Mouse (Mus musculus) forebrain, embryonic 16.5 days (tissue): ENCODE measurements around the gene Gm10778. TPM values are rescaled to one million over a fixed set of nuclear protein-coding genes. Genes with fewer than 3 reads are reported as not detected.
"Not testable (repeated sequence)": the region's sequence is repeated elsewhere in the genome, so short reads cannot be mapped to it uniquely, and the experiment has no call there.

Experiments
- ATAC-seq: fragments of 200-750 bp; cut with Nextera tagmentation; 2 replicates; pipeline ENCODE4 v1.8.0; 2017; ENCODE audit warnings: mild to moderate bottlenecking, moderate library complexity
- H3K27ac ChIP-seq: fragments of 300-500 bp; sonication (generic); 2 replicates; pipeline ENCODE4 v1.5.1; 2014; ENCODE audit warnings: low read length, control low read depth
- H3K27me3 ChIP-seq: fragments of 300-500 bp; sonication (generic); replicated peaks from 2 replicates; pipeline ENCODE4 v1.6.1; 2014; ENCODE audit warnings: low read length; ENCODE audit not compliant: control insufficient read depth, insufficient read depth
- H3K36me3 ChIP-seq: fragments of 300-500 bp; sonication (generic); 2 replicates; pipeline ENCODE4 v1.6.1; 2014; ENCODE audit not compliant: control insufficient read depth, insufficient read depth
- H3K4me1 ChIP-seq: fragments of 300-500 bp; sonication (generic); replicated peaks from 2 replicates; pipeline ENCODE4 v1.6.1; 2014; ENCODE audit warnings: low read length; ENCODE audit not compliant: control insufficient read depth, insufficient read depth
- H3K4me2 ChIP-seq: fragments of 300-500 bp; sonication (generic); 2 replicates; pipeline ENCODE4 v1.6.1; 2014; ENCODE audit warnings: mild to moderate bottlenecking, low read length, control low read depth
- H3K4me3 ChIP-seq: fragments of 300-500 bp; sonication (generic); replicated peaks from 2 replicates; pipeline ENCODE4 v1.5.1; 2014; ENCODE audit warnings: mild to moderate bottlenecking, low read length, control low read depth
- H3K9ac ChIP-seq: fragments of 300-500 bp; sonication (generic); replicated peaks from 2 replicates; pipeline ENCODE4 v1.6.1; 2014; ENCODE audit warnings: low read depth, low read length, control low read depth
- H3K9me3 ChIP-seq: fragments of 300-500 bp; sonication (generic); 2 replicates; pipeline ENCODE4 v1.6.1; 2016; ENCODE audit warnings: low read length; ENCODE audit not compliant: control insufficient read depth
- WGBS: fragments of 180-500 bp; shearing (Covaris S2); extraction: QIAGEN DNeasy Blood & Tissue Kit; methylation state at CpG from one replicate; pipeline ENCODE4 v1.1.7; 2014; 5-methylcytosine and 5-hydroxymethylcytosine counted together
- polyA plus RNA-seq: library from polyadenylated mRNA; unstranded; fragments of >200 nt; fragmentation: Nextera tagmentation; extraction: Ambion mirVana; gene quantifications from 2 replicates; pipeline ENCODE4 v1.2.1, GENCODE M21; 2015

The Gm10778 gene
- polyA plus RNA-seq, 1 experiment from 2014 or later: 6.6 TPM

- no peaks in the 10 kb centered on the region for H3K27me3 ChIP-seq
- H3K9ac ChIP-seq: peak within 1 kb of the TSS; percentile 89
- H3K9me3 ChIP-seq: no peaks in the 10 kb centered on the region
- H3K4me3 ChIP-seq: peak within 1 kb of the TSS; percentile 88
- H3K36me3 ChIP-seq: peaks cover 8% of the 10 kb centered on the region
- 4% methylated on average over 40 of the region's 40 CpGs for WGBS
- H3K4me2 ChIP-seq: peak within 1 kb of the TSS; percentile 91
- peak within 1 kb of the TSS; percentile 91 for H3K27ac ChIP-seq
- peak; percentile 91 for ATAC-seq
- peaks cover 18% of the 10 kb centered on the region for H3K4me1 ChIP-seq
Measured at GRCm38 (mm10) chr10:81626994-81627835, 21.6 kb upstream of the Gm10778 start, which contains the start of gene Sirt6. Sirt6 (minus strand) TSS chr10:81627797.

GRCm38 (mm10) chr10:81627836-81628220, 21.0 kb upstream of the Gm10778 start:
- peak overlapping the region; percentile 91 for H3K4me2 ChIP-seq
- peaks cover 18% of the 10 kb centered on the region for H3K4me1 ChIP-seq
- no peaks in the 10 kb centered on the region for H3K9me3 ChIP-seq
- peaks cover 4% of the 10 kb centered on the region; the same call in 1 of the 2 replicates for H3K36me3 ChIP-seq
- peak overlapping the region; percentile 91 for H3K27ac ChIP-seq
- H3K9ac ChIP-seq: peak overlapping the region; percentile 89
- ATAC-seq: peak; percentile 39
- no peaks in the 10 kb centered on the region for H3K27me3 ChIP-seq
- 62% methylated on average over 7 of the region's 7 CpGs for WGBS
- H3K4me3 ChIP-seq: peak overlapping the region; percentile 88

GRCm38 (mm10) chr10:81628390-81628789, 20.5 kb upstream of the Gm10778 start, which contains the start of gene Ankrd24:
Ankrd24 (plus strand) TSS chr10:81628540.
- ATAC-seq: peak; percentile 0; the same call in 1 of the 2 replicates
- H3K27me3 ChIP-seq: no peaks in the 10 kb centered on the region

GRCm38 (mm10) chr10:81633253-81634099, 15.4 kb upstream of the Gm10778 start:
- Histone ChIP-seq H3K36me3 (no peaks in the 10 kb centered on the region), H3K4me2 (peak overlapping the region; percentile 60), H3K9ac (peak overlapping the region; percentile 56), H3K4me3 (peak overlapping the region; percentile 44), H3K9me3 (no peaks in the 10 kb centered on the region), H3K4me1 (peaks cover 6% of the 10 kb centered on the region; the same call in 1 of the 2 replicates), H3K27ac (no peak overlapping the region), H3K27me3 (no peaks in the 10 kb centered on the region)
- 3% methylated on average over 37 of the region's 37 CpGs for WGBS
- peak; percentile 90 for ATAC-seq

More at GRCm38 (mm10) chr10:81628390-81628789, 20.5 kb upstream of the Gm10778 start, which contains the start of gene Ankrd24:
- H3K9ac ChIP-seq: peak within 1 kb of the TSS; percentile 89
- H3K36me3 ChIP-seq: peaks cover 4% of the 10 kb centered on the region; the same call in 1 of the 2 replicates
- no peaks in the 10 kb centered on the region for H3K9me3 ChIP-seq
- H3K4me3 ChIP-seq: peak within 1 kb of the TSS; percentile 88
- H3K27ac ChIP-seq: peak within 1 kb of the TSS; percentile 91
- peaks cover 19% of the 10 kb centered on the region for H3K4me1 ChIP-seq
- 88% methylated on average over 16 of the region's 16 CpGs for WGBS
- H3K4me2 ChIP-seq: peak within 1 kb of the TSS; percentile 91

- WGBS: 12% methylated on average over 8 of the region's 8 CpGs
- Histone ChIP-seq H3K4me2 (no peak overlapping the region), H3K4me1 (peaks cover 8% of the 10 kb centered on the region), H3K27ac (no peak overlapping the region), H3K9me3 (no peaks in the 10 kb centered on the region), H3K4me3 (no peak overlapping the region), H3K9ac (no peak overlapping the region), H3K36me3 (no peaks in the 10 kb centered on the region), H3K27me3 (no peaks in the 10 kb centered on the region)
- no peak for ATAC-seq
Measured at GRCm38 (mm10) chr10:81636338-81636737, 12.5 kb upstream of the Gm10778 start.

GRCm38 (mm10) chr10:81638101-81638500, 10.8 kb upstream of the Gm10778 start:
- Histone ChIP-seq H3K9ac (no peak overlapping the region), H3K9me3 (no peaks in the 10 kb centered on the region), H3K27ac (no peak overlapping the region), H3K4me1 (peaks cover 26% of the 10 kb centered on the region), H3K4me3 (no peak overlapping the region), H3K27me3 (no peaks in the 10 kb centered on the region), H3K36me3 (no peaks in the 10 kb centered on the region), H3K4me2 (no peak overlapping the region)
- no peak for ATAC-seq
- WGBS: 80% methylated on average over 6 of the region's 6 CpGs

GRCm38 (mm10) chr10:81640825-81641224, 8.0 kb upstream of the Gm10778 start:
- not testable (repeated sequence) for H3K27ac ChIP-seq, ATAC-seq, H3K36me3 ChIP-seq, H3K9ac ChIP-seq, H3K4me3 ChIP-seq, H3K27me3 ChIP-seq, H3K9me3 ChIP-seq, H3K4me2 ChIP-seq
- H3K4me1 ChIP-seq: peaks cover 25% of the 10 kb centered on the region
- WGBS: 27% methylated on average over 3 of the region's 4 CpGs

GRCm38 (mm10) chr10:81641566-81641965, 7.3 kb upstream of the Gm10778 start:
- Histone ChIP-seq H3K4me2 (no peak overlapping the region), H3K4me3 (no peak overlapping the region), H3K36me3 (no peaks in the 10 kb centered on the region), H3K9me3 (no peaks in the 10 kb centered on the region), H3K4me1 (peaks cover 25% of the 10 kb centered on the region), H3K27ac (no peak overlapping the region), H3K27me3 (no peaks in the 10 kb centered on the region), H3K9ac (0 out of 2 replicates have a peak overlapping the region, but pooled peaks have one; percentile 2)
- WGBS: 93% methylated on average over 2 of the region's 2 CpGs
- no peak for ATAC-seq
